Mouse (Mus musculus) fat pad, adult 2 months (tissue): ENCODE results near the gene Vtn.
"Not testable (repeated sequence)": the region's sequence is repeated elsewhere in the genome, so short reads cannot be mapped to it uniquely, and the experiment has no call there.

Experiments
- DNase-seq: peaks from one replicate; pipeline ENCODE4 v3.0.0-alpha.2; 2011; ENCODE audit warnings: low read depth, low spot score; ENCODE audit errors: extremely low read depth

Vtn gene

GRCm38 (mm10) chr11:78531515-78531914 lies 32.6 kb downstream of the Vtn start:
- DNase-seq: not testable (repeated sequence)

- DNase-seq: no peak
These were observed 35.6 kb downstream of the Vtn start for GRCm38 (mm10) chr11:78534516-78534915.

GRCm38 (mm10) chr11:78535376-78536079 lies 36.6 kb downstream of the Vtn start:
- no peak for DNase-seq

- DNase-seq: peak; percentile 95
These were observed 37.3 kb downstream of the Vtn start, which contains the start of the genes Tnfaip1 and Ift20 for GRCm38 (mm10) chr11:78536080-78536689. TSS of gene Tnfaip1 (minus strand) at chr11:78536332. TSS of gene Ift20 (plus strand) at chr11:78536361.

GRCm38 (mm10) chr11:78536690-78537084 lies 37.8 kb downstream of the Vtn start:
- no peak for DNase-seq

- peak; percentile 80 for DNase-seq
These were observed 41.5 kb downstream of the Vtn start for GRCm38 (mm10) chr11:78540358-78540757.

GRCm38 (mm10) chr11:78544449-78545111 lies 45.7 kb downstream of the Vtn start:
- no peak for DNase-seq

GRCm38 (mm10) chr11:78545181-78545580 lies 46.3 kb downstream of the Vtn start:
- no peak for DNase-seq

- no peak for DNase-seq
These were observed 49.0 kb downstream of the Vtn start for GRCm38 (mm10) chr11:78547718-78548460.

- DNase-seq: no peak
These were observed 50.6 kb downstream of the Vtn start for GRCm38 (mm10) chr11:78549491-78549987.

GRCm38 (mm10) chr11:78550168-78551058 lies 51.5 kb downstream of the Vtn start, which contains the start of gene Tmem97:
TSS of gene Tmem97 (minus strand) at chr11:78550777.
- peak; percentile 78 for DNase-seq

- no peak for DNase-seq
These were observed 52.1 kb downstream of the Vtn start for GRCm38 (mm10) chr11:78551059-78551398.
